Mouse (Mus musculus): Measurements from ENCODE around the gene Thumpd3. TPM values are rescaled to one million over a fixed set of nuclear protein-coding genes. Genes with fewer than 3 reads are reported as not detected.

Gene Thumpd3
- polyA plus RNA-seq, 1 experiment from 2014 or later: 50.4 TPM

DNA sequence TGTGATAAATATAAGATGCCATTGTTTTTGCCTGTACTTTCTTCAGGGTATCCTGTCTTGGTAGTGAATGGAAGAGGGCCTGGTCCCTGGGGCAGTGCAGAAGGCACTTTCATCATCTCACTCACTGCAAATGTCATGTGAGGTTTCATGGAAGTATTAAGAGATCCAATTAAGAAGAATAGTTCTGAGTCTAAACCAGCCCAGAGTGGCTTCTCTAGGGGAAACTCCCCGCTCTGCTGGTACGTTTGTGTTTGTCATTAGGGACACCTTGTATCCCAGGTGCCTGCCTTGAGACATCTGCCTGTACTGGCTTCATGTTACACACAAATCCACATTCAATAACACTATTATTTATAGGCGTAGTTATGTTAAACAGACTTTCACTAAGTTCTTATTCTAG lies 63.4 kb downstream of the Thumpd3 start:
- ATAC-seq (ENCODE audit: insufficient read depth, low FRiP score, low TSS enrichment) (no peak), DNase-seq (ENCODE audit: low spot score) (no peak)
- Histone ChIP-seq H3K4me2 (ENCODE audit: low read depth) (no peak overlapping the region), H3K9me3 (ENCODE audit: control insufficient read depth, low read length) (no peaks in the 10 kb centered on the region), H3K4me3 (ENCODE audit: low read depth, low read length) (no peak overlapping the region), H3K9ac (ENCODE audit: low read length) (no peak overlapping the region), H3K27me3 (ENCODE audit: control insufficient read depth, insufficient read depth, low read length) (no peaks in the 10 kb centered on the region), H3K4me1 (ENCODE audit: control insufficient read depth, insufficient read depth, low read length) (no peaks in the 10 kb centered on the region), H3K27ac (ENCODE audit: low read depth, low read length) (no peak overlapping the region), H3K36me3 (ENCODE audit: control insufficient read depth, insufficient read depth, low read length) (peaks cover 8% of the 10 kb centered on the region)
- WGBS: 94% methylated on average over 3 of the region's 3 CpGs

DNA sequence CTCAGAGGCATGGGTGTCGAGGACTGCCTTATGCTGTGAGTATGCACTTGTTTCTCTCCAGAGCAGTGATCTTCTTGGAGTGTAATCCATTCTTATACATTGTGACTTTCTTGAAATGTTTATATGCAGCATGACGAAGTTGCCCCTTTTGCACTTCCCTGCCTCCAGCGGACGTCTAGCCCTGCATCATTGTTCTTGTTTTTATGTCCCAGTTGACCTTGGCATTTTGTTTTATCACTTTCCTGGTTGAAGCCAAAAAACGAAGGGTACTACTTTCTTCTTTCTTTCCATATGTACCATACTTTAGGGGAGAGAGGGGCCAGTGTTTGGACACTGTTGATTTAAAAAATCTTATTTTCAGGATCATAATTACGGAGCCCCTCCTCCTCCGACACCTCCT lies 63.9 kb downstream of the Thumpd3 start:
- Histone ChIP-seq H3K4me2 (ENCODE audit: low read depth) (no peak overlapping the region), H3K4me1 (ENCODE audit: control insufficient read depth, insufficient read depth, low read length) (no peaks in the 10 kb centered on the region), H3K27ac (ENCODE audit: low read depth, low read length) (no peak overlapping the region), H3K9ac (ENCODE audit: low read length) (no peak overlapping the region), H3K9me3 (ENCODE audit: control insufficient read depth, low read length) (no peaks in the 10 kb centered on the region), H3K36me3 (ENCODE audit: control insufficient read depth, insufficient read depth, low read length) (peaks cover 8% of the 10 kb centered on the region), H3K27me3 (ENCODE audit: control insufficient read depth, insufficient read depth, low read length) (no peaks in the 10 kb centered on the region), H3K4me3 (ENCODE audit: low read depth, low read length) (no peak overlapping the region)
- 90% methylated on average over 7 of the region's 7 CpGs for WGBS
- DNase-seq (ENCODE audit: low spot score) (no peak), ATAC-seq (ENCODE audit: insufficient read depth, low FRiP score, low TSS enrichment) (no peak)

Other genes starting within 250 kb of the Thumpd3 start
- gene Srgap3, start 99.0 kb upstream of the Thumpd3 start, polyA plus RNA-seq (2014; fragmentation: Nextera tagmentation; extraction: Ambion mirVana): 37.4 and 42.0 TPM in 2 replicates
- gene Setd5, start 31.1 kb downstream of the Thumpd3 start, polyA plus RNA-seq (2014; fragmentation: Nextera tagmentation; extraction: Ambion mirVana): 74.9 and 78.5 TPM in 2 replicates
- gene Lhfpl4, start 149.2 kb downstream of the Thumpd3 start, polyA plus RNA-seq (2014; fragmentation: Nextera tagmentation; extraction: Ambion mirVana): 6.7 and 6.9 TPM in 2 replicates
- 47.4 and 53.5 TPM in 2 replicates for gene Mtmr14, start 191.6 kb downstream of the Thumpd3 start, polyA plus RNA-seq (2014; fragmentation: Nextera tagmentation; extraction: Ambion mirVana)
- 0.08 and 0.18 TPM in 2 replicates for gene Cpne9, start 236.1 kb downstream of the Thumpd3 start, polyA plus RNA-seq (2014; fragmentation: Nextera tagmentation; extraction: Ambion mirVana)

All from neural tube, embryonic 11.5 days (tissue).